Mouse (Mus musculus) MEL-GATA-1-ER (cell line): ENCODE measurements at regions not wholly inside any gene's neighbourhood (a gene's known extent, or its start where the extent isn't known, plus 50 kb on each side); places are given as distances from the start of the nearest gene placed in this dataset.
"Not testable (repeated sequence)": the region's sequence is repeated elsewhere in the genome, so short reads cannot be mapped to it uniquely, and the experiment has no call there.

Source experiments
- DNase-seq: peaks from one replicate; pipeline ENCODE4 v3.0.0-alpha.2; 2012; ENCODE audit warnings: low read depth; ENCODE audit errors: extremely low read depth

- DNase-seq, result no peak
Observed at GRCm38 (mm10) chr16:50783240-50783639, 192.3 kb upstream of the Ccdc54 start.

GRCm38 (mm10) chr16:50779030-50779784 lies 188.3 kb upstream of the Ccdc54 start:
- DNase-seq, result no peak

DNA sequence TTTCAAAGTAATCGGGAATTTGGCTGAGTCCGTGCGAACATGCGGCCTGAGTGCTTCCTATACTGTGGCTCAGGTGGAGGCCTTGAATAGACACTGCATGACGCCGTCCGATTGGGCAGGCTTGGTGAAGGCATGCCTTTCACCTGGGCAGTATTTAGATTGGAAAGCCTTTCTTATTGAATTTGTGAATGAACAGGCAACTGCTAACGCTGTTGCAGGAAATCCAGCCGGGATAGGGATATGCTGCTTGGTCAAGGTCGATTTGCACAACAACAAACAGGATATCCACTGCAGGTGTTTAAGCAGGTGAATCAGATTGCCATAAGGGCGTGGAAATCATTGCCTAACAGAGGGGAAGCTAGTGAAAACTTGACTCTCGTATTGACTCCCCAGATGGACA lies 183.7 kb upstream of the Ccdc54 start:
- not testable (repeated sequence) for DNase-seq

- no peak for DNase-seq
Observed at GRCm38 (mm10) chr16:50766055-50766770, 175.3 kb upstream of the Ccdc54 start.

- DNase-seq, result no peak
Observed at GRCm38 (mm10) chr16:50762096-50762495, 171.1 kb upstream of the Ccdc54 start.

- DNase-seq, result no peak
Observed at GRCm38 (mm10) chr16:50759979-50760378, 169.0 kb upstream of the Ccdc54 start.

GRCm38 (mm10) chr16:50756696-50757095 lies 165.7 kb upstream of the Ccdc54 start:
- peak; percentile 30 for DNase-seq

DNA sequence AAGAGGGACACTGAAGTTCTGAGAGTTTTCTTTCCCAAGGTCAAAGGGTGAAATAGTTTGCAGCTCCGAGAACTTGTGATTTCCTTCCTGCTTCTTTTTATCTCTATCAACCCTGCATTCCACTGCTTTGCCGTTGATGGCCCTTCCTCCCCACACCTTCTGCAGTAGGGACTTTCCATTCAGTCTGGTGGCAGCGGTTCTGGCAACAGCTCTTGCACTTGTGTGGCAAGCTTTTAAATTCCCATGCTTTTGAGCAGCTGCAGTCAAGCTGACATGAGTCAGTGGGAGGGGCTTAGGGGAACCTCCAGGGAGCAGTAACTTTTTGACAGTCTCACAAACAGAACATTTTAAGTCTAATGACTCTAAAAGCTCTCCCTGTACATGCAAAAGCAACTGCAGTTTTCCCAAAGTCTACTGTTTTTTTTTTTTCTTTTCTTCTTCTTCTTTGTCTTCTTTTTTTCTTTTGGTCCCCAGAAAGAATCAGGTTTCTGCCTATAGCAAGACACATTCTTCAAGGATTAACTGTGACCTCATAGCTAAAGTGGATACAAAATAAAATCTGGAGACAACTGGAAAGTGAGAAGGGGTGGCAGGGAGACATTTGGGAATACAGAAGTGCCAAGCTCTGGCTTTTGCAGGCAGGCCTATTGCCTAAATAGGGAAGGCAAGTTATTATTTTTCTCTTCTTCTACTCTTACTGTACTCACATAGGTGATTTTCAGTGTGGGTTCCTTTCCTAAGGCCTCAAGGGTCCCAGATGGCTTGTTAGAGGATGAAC lies 162.8 kb upstream of the Ccdc54 start:
- no peak for DNase-seq

- DNase-seq, result no peak
Observed at GRCm38 (mm10) chr16:50753046-50753445, 162.1 kb upstream of the Ccdc54 start.

DNA sequence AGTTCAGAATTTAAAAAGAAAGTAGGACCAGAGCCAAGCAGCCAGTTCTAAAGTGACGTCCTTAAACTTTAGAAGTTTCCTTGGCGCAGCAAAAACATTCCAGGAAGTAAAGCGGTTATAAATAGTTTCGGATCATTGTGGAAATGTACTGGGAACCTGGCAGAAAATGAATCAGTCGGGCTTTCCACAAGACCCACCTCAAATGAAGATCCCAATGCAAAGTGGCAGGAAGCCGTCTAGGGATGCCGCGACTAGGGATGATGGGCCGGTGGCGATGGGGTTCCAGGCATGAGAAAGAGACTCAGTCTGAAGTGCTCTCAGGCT lies 161.3 kb upstream of the Ccdc54 start:
- no peak for DNase-seq

DNA sequence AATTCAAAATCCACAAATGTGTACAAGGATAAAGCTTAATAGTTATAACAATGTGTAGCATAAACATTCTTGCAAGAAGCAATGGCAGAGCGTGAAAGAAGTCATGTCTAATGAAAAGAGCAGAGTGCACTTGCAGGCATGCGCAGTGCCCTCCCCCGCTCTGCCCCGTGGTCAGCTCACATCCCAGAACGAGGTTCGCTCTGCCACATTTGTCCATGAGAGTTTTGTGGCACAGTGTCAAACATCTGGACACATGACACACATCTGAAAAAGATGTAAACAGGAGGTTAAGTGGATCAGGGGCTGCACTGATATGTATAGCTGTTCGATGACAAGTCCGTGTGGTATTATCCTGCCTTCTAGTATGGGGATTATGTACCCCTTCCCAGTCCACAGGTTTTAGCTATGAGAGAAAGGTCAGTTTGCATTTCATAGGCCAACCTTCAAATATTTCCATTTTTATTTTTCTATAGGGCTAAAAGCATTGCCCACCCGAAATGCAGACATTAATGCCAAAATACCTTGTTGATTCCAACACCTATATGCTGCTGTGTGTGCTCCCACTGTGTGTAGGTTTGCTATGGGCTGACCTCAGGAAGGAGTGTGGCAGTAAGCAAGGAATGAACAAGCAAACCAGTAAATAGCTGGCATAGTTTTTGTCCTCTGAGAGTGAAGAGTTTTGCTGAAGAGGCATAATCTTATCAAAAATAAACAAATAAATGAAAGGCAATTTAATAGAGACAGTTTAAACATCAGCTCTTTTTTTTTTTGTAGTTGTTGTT lies 160.7 kb upstream of the Ccdc54 start:
- no peak for DNase-seq

DNA sequence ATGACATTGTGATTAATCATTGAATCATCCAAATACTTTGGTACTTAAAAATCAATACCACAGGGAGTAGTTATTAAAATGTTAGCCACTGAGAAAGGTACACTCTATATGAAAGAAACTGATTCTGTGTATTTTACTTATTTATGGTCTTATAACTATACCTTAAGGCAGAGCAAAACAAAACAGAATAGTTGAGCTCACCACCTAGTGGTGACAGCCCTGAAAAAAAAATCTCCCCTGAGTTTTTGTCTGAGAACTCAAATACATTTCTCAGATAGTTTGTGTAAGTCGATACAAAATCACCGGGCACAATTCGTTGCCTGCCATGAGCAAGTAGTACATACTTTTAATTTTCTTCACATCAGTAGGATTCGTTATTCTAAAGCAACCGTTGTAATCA lies 156.7 kb upstream of the Ccdc54 start:
- no peak for DNase-seq

DNA sequence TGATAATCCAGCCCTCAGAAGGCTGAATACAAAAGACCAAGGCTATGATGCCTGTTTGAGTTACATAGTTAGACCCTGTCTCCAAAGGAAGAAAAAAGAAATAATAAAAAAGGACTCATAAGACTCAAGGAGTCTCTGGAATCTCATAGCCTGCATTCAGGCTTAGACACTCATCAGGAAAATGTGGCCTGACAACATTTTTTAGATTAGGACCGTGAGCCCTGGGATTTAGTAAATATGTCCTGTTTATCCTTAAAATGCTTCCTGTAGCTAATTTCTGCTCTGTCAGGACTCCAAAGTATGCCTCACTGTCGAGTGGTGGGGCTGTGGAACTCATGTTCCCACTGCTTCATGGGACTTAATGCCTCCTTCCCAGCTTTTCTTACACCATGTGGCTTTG lies 154.8 kb upstream of the Ccdc54 start:
- no peak for DNase-seq

DNA sequence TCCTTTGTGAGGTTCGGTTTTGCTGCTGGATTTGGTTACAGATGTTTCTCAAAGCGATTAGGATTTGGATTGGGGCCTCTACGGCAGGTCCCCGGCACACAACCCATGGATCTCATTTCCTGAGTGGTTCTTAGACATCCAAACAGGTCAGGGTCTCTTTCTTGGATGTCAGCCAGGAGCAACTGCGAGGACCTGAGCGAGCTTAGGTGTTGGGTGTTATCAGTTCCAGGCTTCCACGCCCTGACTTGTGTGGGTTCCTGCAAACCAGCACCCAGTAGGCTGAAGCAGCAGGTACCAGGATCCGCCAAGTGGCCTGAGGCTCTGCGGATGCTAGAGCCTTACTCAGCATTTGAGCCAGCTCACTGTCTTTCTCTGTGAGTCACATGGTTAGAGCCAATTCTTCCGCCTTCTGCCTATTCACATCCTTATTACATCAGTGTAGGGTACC lies 146.5 kb upstream of the Ccdc54 start:
- DNase-seq, result peak; percentile 49

GRCm38 (mm10) chr16:50736151-50737047 lies 145.4 kb upstream of the Ccdc54 start:
- peak; percentile 85 for DNase-seq

- no peak for DNase-seq
Observed at GRCm38 (mm10) chr16:50733359-50733758, 142.4 kb upstream of the Ccdc54 start.

DNA sequence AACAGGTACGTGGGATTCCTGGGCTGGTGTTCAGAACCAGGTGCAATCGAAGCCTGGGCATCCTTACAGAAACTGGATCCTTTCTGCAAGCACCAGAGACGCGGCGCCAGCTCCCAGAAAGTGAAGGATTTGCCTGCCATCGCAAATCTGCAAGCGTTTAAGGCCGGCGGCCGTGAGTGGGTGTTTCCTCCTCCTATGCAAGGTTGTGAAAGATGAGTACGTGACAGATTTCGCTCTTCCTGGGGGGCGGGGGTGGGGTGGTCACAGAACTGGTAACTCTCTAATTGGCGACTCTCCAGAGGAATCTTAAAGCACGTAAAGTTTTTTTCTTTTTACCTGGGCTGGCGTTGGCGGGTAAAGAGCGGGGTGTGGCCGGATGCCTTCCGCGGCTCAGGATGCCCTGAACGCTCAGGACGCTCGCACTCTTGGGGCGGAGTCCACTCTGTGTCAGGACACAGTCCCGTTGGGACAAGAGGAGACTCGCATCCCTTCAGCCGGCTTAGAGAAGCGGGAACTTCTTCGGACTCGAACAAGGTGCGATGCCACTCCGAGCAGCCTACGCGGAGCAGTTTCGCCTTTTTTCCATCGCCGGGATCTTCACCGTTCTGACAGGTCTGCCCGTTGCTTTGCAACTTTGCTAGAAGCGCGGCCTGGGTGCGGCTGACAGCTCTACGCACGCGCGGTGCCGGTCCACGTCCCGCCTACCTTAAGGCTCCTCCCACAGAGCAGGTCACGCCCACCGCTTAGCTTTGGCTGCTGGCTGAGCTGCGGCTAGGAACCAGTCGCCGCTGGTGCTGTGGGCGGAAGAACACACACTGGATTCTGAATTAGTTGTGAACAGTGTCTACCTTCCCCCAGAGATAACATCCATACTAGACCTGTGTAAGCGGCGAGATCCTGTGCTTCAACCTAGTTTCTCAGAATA lies 141.4 kb upstream of the Ccdc54 start:
- peak; percentile 82 for DNase-seq

DNA sequence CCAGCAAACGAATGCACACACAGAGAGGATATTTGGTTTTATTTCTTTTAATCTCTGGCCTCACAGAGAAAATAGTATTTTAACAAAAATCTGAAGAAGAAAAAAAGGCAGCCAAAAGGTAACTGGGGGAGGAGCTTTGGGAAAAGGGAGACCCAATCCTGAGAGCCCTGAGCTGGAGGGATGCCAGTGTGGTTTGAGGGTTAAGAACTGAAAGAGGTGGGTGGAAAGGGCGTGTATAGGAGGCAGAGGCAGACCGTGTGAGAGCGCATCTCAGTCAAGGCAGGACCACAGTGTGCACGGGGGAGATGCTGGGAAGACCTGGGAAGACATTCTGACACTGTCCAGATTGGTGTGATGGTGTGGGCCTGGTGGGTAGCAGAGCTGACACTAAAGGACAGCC lies 138.4 kb upstream of the Ccdc54 start:
- DNase-seq, result no peak

DNA sequence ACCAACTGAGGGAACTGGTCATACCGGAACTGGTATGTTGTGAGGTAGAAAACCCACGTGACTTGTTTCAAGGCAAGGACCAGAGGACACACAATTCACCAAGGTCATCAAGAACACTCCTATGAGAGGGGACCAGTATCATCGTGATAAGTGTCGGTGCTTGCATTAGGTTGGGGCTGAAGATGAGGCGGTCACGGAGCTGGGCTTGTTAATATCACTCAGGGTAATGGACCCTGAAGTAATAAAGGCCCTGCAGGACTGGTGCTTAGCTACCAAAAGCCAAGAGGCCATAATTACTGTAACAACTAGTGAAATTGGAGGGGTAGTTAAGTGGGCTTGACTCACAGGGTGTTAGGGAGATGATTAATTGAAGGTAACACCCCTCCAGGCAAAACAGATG lies 132.2 kb upstream of the Ccdc54 start:
- no peak for DNase-seq
